Mouse (Mus musculus): ENCODE data around the gene Lrrc32.

DNA sequence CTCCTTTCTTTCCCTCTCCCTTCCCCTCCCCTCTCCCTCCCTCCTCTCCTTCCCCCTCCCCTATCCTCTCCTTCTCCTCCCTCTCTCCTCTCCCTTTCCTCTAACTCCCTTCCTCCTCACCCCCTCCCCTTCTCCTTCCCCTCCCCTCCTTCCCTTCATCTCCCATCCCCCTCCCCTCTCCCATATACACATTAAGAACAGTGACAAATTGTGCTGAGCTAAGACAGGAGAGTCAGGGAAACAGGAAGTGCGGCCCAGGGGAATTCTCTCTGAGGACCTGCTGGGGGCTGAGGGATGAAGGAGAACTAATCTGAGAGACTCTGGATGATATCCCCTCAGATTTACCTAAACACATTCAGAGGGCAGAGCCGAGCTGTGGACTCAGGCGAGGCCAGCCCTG, 16.6 kb downstream of the Lrrc32 start:
- no peak for TF ChIP-seq CTCF (IDR thresholded peaks at IDR 0.05; ENCODE audit: extremely low read depth, insufficient read length, insufficient replicate concordance, low read depth, low read length)
- TF ChIP-seq POLR2A (IDR thresholded peaks at IDR 0.05; ENCODE audit: low read depth, low read length): no peak
